Mouse (Mus musculus): ENCODE results near the gene Prr36. TPM values are rescaled to one million over a fixed set of nuclear protein-coding genes. Genes with fewer than 3 reads are reported as not detected.

The Prr36 gene
- total and polyA plus RNA-seq, 3 experiments: 0.16 to 0.60 (median 0.36) TPM

DNA sequence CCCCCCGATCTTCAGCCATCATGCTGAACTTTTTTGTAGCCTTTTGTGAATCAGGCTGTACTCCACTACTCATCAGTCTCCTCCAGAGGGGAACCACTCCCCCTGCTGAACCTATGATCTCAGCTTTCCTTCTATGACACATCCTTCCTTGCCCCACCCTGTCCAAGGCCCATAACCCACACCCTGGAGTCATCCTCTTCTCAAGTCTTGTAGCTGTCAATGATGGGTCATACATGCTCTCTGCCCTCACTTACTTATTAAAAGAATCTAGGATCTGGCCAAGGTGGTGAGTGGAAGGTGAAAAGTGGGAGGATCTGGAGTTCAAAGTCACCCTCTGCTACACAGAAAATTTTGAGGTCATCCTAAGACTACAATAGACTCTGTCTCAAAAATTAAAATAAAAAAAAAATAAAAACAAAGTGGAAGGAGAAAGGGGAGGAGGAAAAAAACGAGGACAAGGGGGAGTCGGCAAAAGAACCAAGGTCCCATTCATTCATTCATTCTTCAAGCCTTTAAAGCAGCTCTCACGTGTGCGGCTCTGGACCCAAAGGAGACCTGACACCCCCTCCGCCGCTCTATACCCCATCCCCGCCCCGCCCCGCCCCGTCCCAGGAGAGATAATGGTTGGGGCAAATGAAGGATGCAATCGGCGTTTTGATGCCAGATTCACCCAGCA lies 51.9 kb downstream of the Prr36 start:
- H3K4me3 ChIP-seq (ENCODE audit: low read depth, low read length): peak overlapping the region; percentile 81
- DNase-seq (ENCODE audit: low spot score): no peak
- no peaks in the 10 kb centered on the region for H3K9me3 ChIP-seq (replicated peaks)
- ATAC-seq (ENCODE audit: extremely low read depth, insufficient number of reproducible peaks, low FRiP score, poor library complexity, severe bottlenecking): no peak
- no peak for TF ChIP-seq GATA1 (IDR thresholded peaks at IDR 0.05; ENCODE audit: borderline replicate concordance, low read length)
- TF ChIP-seq CTCF (IDR thresholded peaks at IDR 0.05; ENCODE audit: low read depth, low read length): no peak
- no peak for TF ChIP-seq GATA2 (IDR thresholded peaks at IDR 0.05; ENCODE audit: borderline replicate concordance, low read depth, low read length)
- TF ChIP-seq TAL1 (conservative IDR thresholded peaks at IDR 0.05; ENCODE audit: low read depth, low read length): no peak
- TF ChIP-seq POLR2AphosphoS5 (IDR thresholded peaks at IDR 0.05; ENCODE audit: insufficient replicate concordance, low read depth, low read length): no peak
- no peaks in the 10 kb centered on the region for H3K36me3 ChIP-seq (replicated peaks)
- peaks cover 10% of the 10 kb centered on the region for H3K4me1 ChIP-seq (ENCODE audit: insufficient read depth, low read depth, low read length)
- H3K27me3 ChIP-seq (ENCODE audit: insufficient read depth, low read length): peaks cover 7% of the 10 kb centered on the region

DNA sequence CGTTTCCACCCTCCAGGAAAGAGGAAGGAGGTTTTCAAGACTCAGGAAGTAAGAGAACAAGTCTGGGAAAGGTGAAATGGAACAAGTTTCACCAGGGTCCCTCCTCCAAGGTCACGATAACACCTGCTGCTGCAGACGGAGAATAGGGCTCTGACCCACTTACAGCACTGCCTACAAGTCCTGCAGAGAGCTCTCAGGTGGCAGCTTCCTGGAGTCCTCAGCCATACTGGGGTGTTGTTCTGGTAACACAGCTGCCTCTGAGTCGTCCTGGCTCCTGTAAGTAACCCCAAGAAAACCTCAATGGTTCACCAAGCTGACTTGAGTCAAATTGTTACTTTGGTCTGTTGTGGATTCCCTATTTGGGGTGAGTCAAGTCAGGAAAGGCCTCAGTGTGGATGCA lies 54.5 kb downstream of the Prr36 start:
- no peak overlapping the region for H3K4me3 ChIP-seq (ENCODE audit: low read depth, low read length)
- ATAC-seq (ENCODE audit: extremely low read depth, insufficient number of reproducible peaks, low FRiP score, poor library complexity, severe bottlenecking) (no peak), DNase-seq (ENCODE audit: low spot score) (no peak)

More for the DNA sequence above, 54.5 kb downstream of the Prr36 start:
- Histone ChIP-seq H3K4me1 (ENCODE audit: insufficient read depth, low read depth, low read length) (peaks cover 10% of the 10 kb centered on the region), H3K27me3 (ENCODE audit: insufficient read depth, low read length) (peaks cover 9% of the 10 kb centered on the region), H3K9me3 (replicated peaks) (no peaks in the 10 kb centered on the region), H3K36me3 (replicated peaks) (no peaks in the 10 kb centered on the region)
- TF ChIP-seq POLR2AphosphoS5 (IDR thresholded peaks at IDR 0.05; ENCODE audit: insufficient replicate concordance, low read depth, low read length) (no peak), GATA1 (IDR thresholded peaks at IDR 0.05; ENCODE audit: borderline replicate concordance, low read length) (no peak), CTCF (IDR thresholded peaks at IDR 0.05; ENCODE audit: low read depth, low read length) (no peak), TAL1 (conservative IDR thresholded peaks at IDR 0.05; ENCODE audit: low read depth, low read length) (no peak), GATA2 (IDR thresholded peaks at IDR 0.05; ENCODE audit: borderline replicate concordance, low read depth, low read length) (no peak)

Other genes with a start within 250 kb of the Prr36 start
- gene Cd209f, start 111.6 kb downstream of the Prr36 start, total RNA-seq (2014; fragmentation: Nextera tagmentation): not detected in 2 replicates
- 0.38 TPM in 1 of 2 replicates, not detected in the other for gene Cd209f, start 111.6 kb downstream of the Prr36 start, total RNA-seq (2017)
- 0.04 TPM in 1 of 2 replicates, not detected in the other for gene Cd209f, start 111.6 kb downstream of the Prr36 start, polyA plus RNA-seq (2012)
- not detected in 2 replicates for gene Cd209g, start 83.4 kb downstream of the Prr36 start, total RNA-seq (2014; fragmentation: Nextera tagmentation)
- 0.05 and 0.06 TPM in 2 replicates for gene Cd209g, start 83.4 kb downstream of the Prr36 start, total RNA-seq (2017)
- gene Cd209g, start 83.4 kb downstream of the Prr36 start, polyA plus RNA-seq (2012): not detected in 2 replicates
- 12.7 and 12.8 TPM in 2 replicates for gene Evi5l, start 50.9 kb downstream of the Prr36 start, total RNA-seq (2014; fragmentation: Nextera tagmentation)
- gene Evi5l, start 50.9 kb downstream of the Prr36 start, total RNA-seq (2017): 8.5 and 13.1 TPM in 2 replicates
- gene Evi5l, start 50.9 kb downstream of the Prr36 start, polyA plus RNA-seq (2012): 9.7 and 11.5 TPM in 2 replicates
- 0.19 and 0.23 TPM in 2 replicates for gene Lrrc8e, start 9.4 kb upstream of the Prr36 start, total RNA-seq (2014; fragmentation: Nextera tagmentation)
- gene Lrrc8e, start 9.4 kb upstream of the Prr36 start, total RNA-seq (2017): 0.93 and 2.6 TPM in 2 replicates
- 0.02 and 0.04 TPM in 2 replicates for gene Lrrc8e, start 9.4 kb upstream of the Prr36 start, polyA plus RNA-seq (2012)
- 35.3 and 42.2 TPM in 2 replicates for gene Map2k7, start 21.3 kb upstream of the Prr36 start, total RNA-seq (2014; fragmentation: Nextera tagmentation)
- 32.1 and 34.4 TPM in 2 replicates for gene Map2k7, start 21.3 kb upstream of the Prr36 start, total RNA-seq (2017)
- gene Map2k7, start 21.3 kb upstream of the Prr36 start, polyA plus RNA-seq (2012): 151 and 153 TPM in 2 replicates
- gene Gm49320, start 21.4 kb upstream of the Prr36 start, total RNA-seq (2014; fragmentation: Nextera tagmentation): 3.8 and 7.0 TPM in 2 replicates
- 0.23 TPM in 1 of 2 replicates, not detected in the other for gene Gm49320, start 21.4 kb upstream of the Prr36 start, total RNA-seq (2017)
- 0.24 and 2.3 TPM in 2 replicates for gene Gm49320, start 21.4 kb upstream of the Prr36 start, polyA plus RNA-seq (2012)
- 20.1 and 21.3 TPM in 2 replicates for gene Tgfbr3l, start 30.8 kb upstream of the Prr36 start, total RNA-seq (2014; fragmentation: Nextera tagmentation)
- 2.8 and 4.5 TPM in 2 replicates for gene Tgfbr3l, start 30.8 kb upstream of the Prr36 start, total RNA-seq (2017)
- 34.8 and 35.0 TPM in 2 replicates for gene Tgfbr3l, start 30.8 kb upstream of the Prr36 start, polyA plus RNA-seq (2012)
- gene Snapc2, start 35.6 kb upstream of the Prr36 start, total RNA-seq (2014; fragmentation: Nextera tagmentation): 10.6 and 10.9 TPM in 2 replicates
- 9.1 and 13.5 TPM in 2 replicates for gene Snapc2, start 35.6 kb upstream of the Prr36 start, total RNA-seq (2017)
- 49.5 and 66.0 TPM in 2 replicates for gene Snapc2, start 35.6 kb upstream of the Prr36 start, polyA plus RNA-seq (2012)
- gene Ctxn1, start 41.8 kb upstream of the Prr36 start, total RNA-seq (2014; fragmentation: Nextera tagmentation): 2.1 TPM in 1 of 2 replicates, not detected in the other
- 0.11 and 0.29 TPM in 2 replicates for gene Ctxn1, start 41.8 kb upstream of the Prr36 start, total RNA-seq (2017)
- gene Ctxn1, start 41.8 kb upstream of the Prr36 start, polyA plus RNA-seq (2012): 1.6 and 2.0 TPM in 2 replicates
- 81.8 and 94.6 TPM in 2 replicates for gene Timm44, start 58.5 kb upstream of the Prr36 start, total RNA-seq (2014; fragmentation: Nextera tagmentation)
- gene Timm44, start 58.5 kb upstream of the Prr36 start, total RNA-seq (2017): 113 and 123 TPM in 2 replicates
- gene Timm44, start 58.5 kb upstream of the Prr36 start, polyA plus RNA-seq (2012): 65.3 and 81.1 TPM in 2 replicates
- 64.9 and 69.3 TPM in 2 replicates for gene Ccl25, start 107.8 kb upstream of the Prr36 start, total RNA-seq (2014; fragmentation: Nextera tagmentation)
- 16.0 and 18.1 TPM in 2 replicates for gene Ccl25, start 107.8 kb upstream of the Prr36 start, total RNA-seq (2017)
- gene Ccl25, start 107.8 kb upstream of the Prr36 start, polyA plus RNA-seq (2012): 1.1 and 1.9 TPM in 2 replicates
- gene Elavl1, start 108.0 kb upstream of the Prr36 start, total RNA-seq (2014; fragmentation: Nextera tagmentation): 162 and 168 TPM in 2 replicates
- gene Elavl1, start 108.0 kb upstream of the Prr36 start, total RNA-seq (2017): 92.5 and 98.1 TPM in 2 replicates
- gene Elavl1, start 108.0 kb upstream of the Prr36 start, polyA plus RNA-seq (2012): 110 and 125 TPM in 2 replicates

Data from G1E (cell line).